Mouse (Mus musculus): Measurements from ENCODE around the gene E130208F15Rik. TPM values are rescaled to one million over a fixed set of nuclear protein-coding genes. Genes with fewer than 3 reads are reported as not detected.

Gene E130208F15Rik
- polyA plus RNA-seq, 1 experiment from 2014 or later = 2.6 TPM

Other genes with a start within 250 kb of the E130208F15Rik start
- gene Zfp82, start 248.8 kb upstream of the E130208F15Rik start, polyA plus RNA-seq (2015; fragmentation: Nextera tagmentation; extraction: Ambion mirVana) = 3.9 and 5.5 TPM in 2 replicates
- 1.1 and 2.4 TPM in 2 replicates for gene Gm26920, start 231.3 kb upstream of the E130208F15Rik start, polyA plus RNA-seq (2015; fragmentation: Nextera tagmentation; extraction: Ambion mirVana)
- gene Zfp566, start 231.2 kb upstream of the E130208F15Rik start, polyA plus RNA-seq (2015; fragmentation: Nextera tagmentation; extraction: Ambion mirVana) = 12.2 and 15.9 TPM in 2 replicates
- gene Zfp260, start 227.0 kb upstream of the E130208F15Rik start, polyA plus RNA-seq (2015; fragmentation: Nextera tagmentation; extraction: Ambion mirVana) = 109 and 114 TPM in 2 replicates
- gene Zfp382, start 199.8 kb upstream of the E130208F15Rik start, polyA plus RNA-seq (2015; fragmentation: Nextera tagmentation; extraction: Ambion mirVana) = 8.6 and 8.7 TPM in 2 replicates
- 17.8 and 20.2 TPM in 2 replicates for gene Zfp146, start 152.0 kb upstream of the E130208F15Rik start, polyA plus RNA-seq (2015; fragmentation: Nextera tagmentation; extraction: Ambion mirVana)
- gene Cox7a1, start 137.6 kb upstream of the E130208F15Rik start, polyA plus RNA-seq (2015; fragmentation: Nextera tagmentation; extraction: Ambion mirVana) = 11.1 and 11.7 TPM in 2 replicates
- 90.8 and 98.8 TPM in 2 replicates for gene Capns1, start 122.9 kb upstream of the E130208F15Rik start, polyA plus RNA-seq (2015; fragmentation: Nextera tagmentation; extraction: Ambion mirVana)
- gene Polr2i, start 89.8 kb upstream of the E130208F15Rik start, polyA plus RNA-seq (2015; fragmentation: Nextera tagmentation; extraction: Ambion mirVana) = 148 and 152 TPM in 2 replicates
- gene Tbcb, start 89.5 kb upstream of the E130208F15Rik start, polyA plus RNA-seq (2015; fragmentation: Nextera tagmentation; extraction: Ambion mirVana) = 174 and 190 TPM in 2 replicates
- not detected in 2 replicates for gene Ovol3, start 86.0 kb upstream of the E130208F15Rik start, polyA plus RNA-seq (2015; fragmentation: Nextera tagmentation; extraction: Ambion mirVana)
- 0.59 and 0.61 TPM in 2 replicates for gene Thap8, start 41.6 kb upstream of the E130208F15Rik start, polyA plus RNA-seq (2015; fragmentation: Nextera tagmentation; extraction: Ambion mirVana)
- 8.6 and 9.9 TPM in 2 replicates for gene Wdr62, start 41.3 kb upstream of the E130208F15Rik start, polyA plus RNA-seq (2015; fragmentation: Nextera tagmentation; extraction: Ambion mirVana)
- 33.3 and 36.5 TPM in 2 replicates for gene Clip3, start 30.0 kb upstream of the E130208F15Rik start, polyA plus RNA-seq (2015; fragmentation: Nextera tagmentation; extraction: Ambion mirVana)
- 94.7 and 95.7 TPM in 2 replicates for gene Alkbh6, start 13.0 kb upstream of the E130208F15Rik start, polyA plus RNA-seq (2015; fragmentation: Nextera tagmentation; extraction: Ambion mirVana)
- 88.2 and 97.7 TPM in 2 replicates for gene Syne4, start 6.9 kb upstream of the E130208F15Rik start, polyA plus RNA-seq (2015; fragmentation: Nextera tagmentation; extraction: Ambion mirVana)
- 17.3 and 18.7 TPM in 2 replicates for gene Sdhaf1, start 2.2 kb downstream of the E130208F15Rik start, polyA plus RNA-seq (2015; fragmentation: Nextera tagmentation; extraction: Ambion mirVana)
- 6.5 and 7.2 TPM in 2 replicates for gene Lrfn3, start 41.0 kb downstream of the E130208F15Rik start, polyA plus RNA-seq (2015; fragmentation: Nextera tagmentation; extraction: Ambion mirVana)
- gene Tyrobp, start 92.0 kb downstream of the E130208F15Rik start, polyA plus RNA-seq (2015; fragmentation: Nextera tagmentation; extraction: Ambion mirVana) = 33.8 and 37.9 TPM in 2 replicates
- 0.64 and 1.5 TPM in 2 replicates for gene Hcst, start 98.1 kb downstream of the E130208F15Rik start, polyA plus RNA-seq (2015; fragmentation: Nextera tagmentation; extraction: Ambion mirVana)
- 1.3 and 2.0 TPM in 2 replicates for gene Nfkbid, start 100.0 kb downstream of the E130208F15Rik start, polyA plus RNA-seq (2015; fragmentation: Nextera tagmentation; extraction: Ambion mirVana)
- 24.1 and 28.6 TPM in 2 replicates for gene Aplp1, start 123.8 kb downstream of the E130208F15Rik start, polyA plus RNA-seq (2015; fragmentation: Nextera tagmentation; extraction: Ambion mirVana)
- gene Kirrel2, start 135.9 kb downstream of the E130208F15Rik start, polyA plus RNA-seq (2015; fragmentation: Nextera tagmentation; extraction: Ambion mirVana) = 0.54 and 0.77 TPM in 2 replicates
- gene Nphs1, start 136.6 kb downstream of the E130208F15Rik start, polyA plus RNA-seq (2015; fragmentation: Nextera tagmentation; extraction: Ambion mirVana) = 3.6 and 4.8 TPM in 2 replicates
- 12.8 and 14.4 TPM in 2 replicates for gene Prodh2, start 171.9 kb downstream of the E130208F15Rik start, polyA plus RNA-seq (2015; fragmentation: Nextera tagmentation; extraction: Ambion mirVana)
- gene Arhgap33, start 213.3 kb downstream of the E130208F15Rik start, polyA plus RNA-seq (2015; fragmentation: Nextera tagmentation; extraction: Ambion mirVana) = 11.7 and 16.0 TPM in 2 replicates
- gene Hspb6, start 230.4 kb downstream of the E130208F15Rik start, polyA plus RNA-seq (2015; fragmentation: Nextera tagmentation; extraction: Ambion mirVana) = 12.8 and 20.1 TPM in 2 replicates
- gene Proser3, start 230.6 kb downstream of the E130208F15Rik start, polyA plus RNA-seq (2015; fragmentation: Nextera tagmentation; extraction: Ambion mirVana) = 14.1 and 18.6 TPM in 2 replicates
- gene Lin37, start 238.1 kb downstream of the E130208F15Rik start, polyA plus RNA-seq (2015; fragmentation: Nextera tagmentation; extraction: Ambion mirVana) = 37.6 and 40.5 TPM in 2 replicates
- 94.8 and 102 TPM in 2 replicates for gene U2af1l4, start 241.6 kb downstream of the E130208F15Rik start, polyA plus RNA-seq (2015; fragmentation: Nextera tagmentation; extraction: Ambion mirVana)
- gene Gm49396, start 241.6 kb downstream of the E130208F15Rik start, polyA plus RNA-seq (2015; fragmentation: Nextera tagmentation; extraction: Ambion mirVana) = 15.0 and 17.0 TPM in 2 replicates
- 152 TPM in 2 replicates for gene Psenen, start 241.9 kb downstream of the E130208F15Rik start, polyA plus RNA-seq (2015; fragmentation: Nextera tagmentation; extraction: Ambion mirVana)
- gene Igflr1, start 243.7 kb downstream of the E130208F15Rik start, polyA plus RNA-seq (2015; fragmentation: Nextera tagmentation; extraction: Ambion mirVana) = 3.8 and 6.0 TPM in 2 replicates

Data from kidney, embryonic 15.5 days (tissue).